Mouse (Mus musculus) midbrain, embryonic 15.5 days (tissue): Measurements from ENCODE around the gene Nupr1l. TPM values are rescaled to one million over a fixed set of nuclear protein-coding genes. Genes with fewer than 3 reads are reported as not detected.

ENCODE experiments used
- ATAC-seq: fragments of 200-750 bp; cut with Nextera tagmentation; replicated peaks from 2 replicates; pipeline ENCODE4 v1.8.0; 2017; ENCODE audit warnings: moderate TSS enrichment
- H3K27ac ChIP-seq: fragments of 300-500 bp; sonication (generic); 2 replicates; pipeline ENCODE4 v1.5.1; 2015; ENCODE audit warnings: mild to moderate bottlenecking, inconsistent platforms
- H3K27me3 ChIP-seq: fragments of 300-500 bp; sonication (generic); replicated peaks from 2 replicates; pipeline ENCODE4 v1.6.1; 2015; ENCODE audit warnings: inconsistent platforms
- H3K36me3 ChIP-seq: fragments of 300-500 bp; sonication (generic); replicated peaks from 2 replicates; pipeline ENCODE4 v1.6.1; 2015; ENCODE audit warnings: inconsistent platforms
- H3K4me1 ChIP-seq: fragments of 300-500 bp; sonication (generic); 2 replicates; pipeline ENCODE4 v1.6.1; 2015; ENCODE audit warnings: inconsistent platforms
- H3K4me2 ChIP-seq: fragments of 300-500 bp; sonication (generic); 2 replicates; pipeline ENCODE4 v1.6.1; 2015; ENCODE audit warnings: inconsistent platforms, mild to moderate bottlenecking, moderate library complexity
- H3K4me3 ChIP-seq: fragments of 300-500 bp; sonication (generic); 2 replicates; pipeline ENCODE4 v1.5.1; 2015; ENCODE audit warnings: mild to moderate bottlenecking, inconsistent platforms
- H3K9ac ChIP-seq: fragments of 300-500 bp; sonication (generic); 2 replicates; pipeline ENCODE4 v1.6.1; 2015; ENCODE audit warnings: mild to moderate bottlenecking, inconsistent platforms
- H3K9me3 ChIP-seq: fragments of 300-500 bp; sonication (generic); 2 replicates; pipeline ENCODE4 v1.6.1; 2016; ENCODE audit warnings: inconsistent platforms
- WGBS: fragments of 180-500 bp; shearing (Covaris S2); methylation state at CpG from one replicate; pipeline ENCODE4 v1.1.7; 2015; ENCODE audit warnings: mixed read lengths; 5-methylcytosine and 5-hydroxymethylcytosine counted together
- polyA plus RNA-seq: library from polyadenylated mRNA; unstranded; fragments of >200 nt; fragmentation: Nextera tagmentation; extraction: Ambion mirVana; gene quantifications from 2 replicates; pipeline ENCODE4 v1.2.1, GENCODE M21; 2015

Nupr1l gene
- 3.9 and 5.9 TPM in 2 replicates for polyA plus RNA-seq

- H3K4me2 ChIP-seq = peak within 1 kb of the TSS; percentile 72
- peak within 1 kb of the TSS; percentile 97 for H3K27ac ChIP-seq
- no peaks in the 10 kb centered on the region for H3K27me3 ChIP-seq
- H3K4me1 ChIP-seq = peaks cover 13% of the 10 kb centered on the region
- H3K4me3 ChIP-seq = peak within 1 kb of the TSS; percentile 67
- under 1% methylated on average over 63 of the region's 63 CpGs for WGBS
- H3K9ac ChIP-seq = peak within 1 kb of the TSS; percentile 82
- peak; percentile 97 for ATAC-seq
- H3K9me3 ChIP-seq = no peaks in the 10 kb centered on the region
- H3K36me3 ChIP-seq = no peaks in the 10 kb centered on the region
These were observed at the start of gene Nupr1l for GRCm38 (mm10) chr5:129908242-129908965. Gene Nupr1l, plus strand, starts transcription at chr5:129908540.

GRCm38 (mm10) chr5:129862325-129862724 lies 46.0 kb upstream of the Nupr1l start:
- WGBS = 97% methylated on average over 6 of the region's 6 CpGs
- no peak overlapping the region for H3K4me2 ChIP-seq
- H3K27ac ChIP-seq = no peak overlapping the region
- H3K9ac ChIP-seq = no peak overlapping the region
- H3K9me3 ChIP-seq = no peaks in the 10 kb centered on the region
- no peaks in the 10 kb centered on the region for H3K4me1 ChIP-seq
- H3K27me3 ChIP-seq = no peaks in the 10 kb centered on the region
- H3K36me3 ChIP-seq = peaks cover 14% of the 10 kb centered on the region
- no peak for ATAC-seq
- H3K4me3 ChIP-seq = no peak overlapping the region

DNA sequence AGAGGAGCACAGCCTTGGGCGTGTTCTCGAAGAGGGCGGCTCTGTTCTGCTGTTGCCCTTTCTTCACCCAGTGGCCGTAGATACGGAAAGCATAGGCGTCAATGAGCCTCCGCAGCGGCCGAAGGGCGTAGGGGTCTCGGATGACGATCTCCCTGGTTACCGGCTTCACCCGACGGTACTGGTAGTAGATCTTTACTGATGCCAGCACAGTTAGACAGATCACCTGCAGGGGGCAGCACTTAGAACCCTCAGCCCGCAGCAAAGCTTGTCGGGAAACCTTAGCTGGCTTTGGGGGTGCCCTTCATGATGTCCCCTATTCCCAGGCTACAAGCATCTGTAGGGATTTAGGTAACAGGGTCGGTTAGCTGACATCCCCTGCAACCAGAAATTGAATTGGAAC lies 43.9 kb upstream of the Nupr1l start:
- H3K36me3 ChIP-seq = peaks cover 10% of the 10 kb centered on the region; the same call in 1 of the 2 replicates
- no peak overlapping the region for H3K27ac ChIP-seq
- no peak for ATAC-seq
- no peaks in the 10 kb centered on the region for H3K4me1 ChIP-seq
- H3K27me3 ChIP-seq = no peaks in the 10 kb centered on the region
- H3K9me3 ChIP-seq = no peaks in the 10 kb centered on the region
- H3K4me2 ChIP-seq = no peak overlapping the region
- no peak overlapping the region for H3K4me3 ChIP-seq
- WGBS = 14% methylated on average over 18 of the region's 18 CpGs
- H3K9ac ChIP-seq = no peak overlapping the region

GRCm38 (mm10) chr5:129865841-129866240 lies 42.5 kb upstream of the Nupr1l start:
- no peak overlapping the region for H3K4me2 ChIP-seq
- 85% methylated on average over 12 of the region's 12 CpGs for WGBS
- no peak overlapping the region for H3K27ac ChIP-seq
- no peaks in the 10 kb centered on the region for H3K4me1 ChIP-seq
- ATAC-seq = no peak
- H3K9ac ChIP-seq = no peak overlapping the region
- no peak overlapping the region for H3K4me3 ChIP-seq
- peaks cover 7% of the 10 kb centered on the region; the same call in 1 of the 2 replicates for H3K36me3 ChIP-seq
- no peaks in the 10 kb centered on the region for H3K9me3 ChIP-seq
- H3K27me3 ChIP-seq = no peaks in the 10 kb centered on the region

DNA sequence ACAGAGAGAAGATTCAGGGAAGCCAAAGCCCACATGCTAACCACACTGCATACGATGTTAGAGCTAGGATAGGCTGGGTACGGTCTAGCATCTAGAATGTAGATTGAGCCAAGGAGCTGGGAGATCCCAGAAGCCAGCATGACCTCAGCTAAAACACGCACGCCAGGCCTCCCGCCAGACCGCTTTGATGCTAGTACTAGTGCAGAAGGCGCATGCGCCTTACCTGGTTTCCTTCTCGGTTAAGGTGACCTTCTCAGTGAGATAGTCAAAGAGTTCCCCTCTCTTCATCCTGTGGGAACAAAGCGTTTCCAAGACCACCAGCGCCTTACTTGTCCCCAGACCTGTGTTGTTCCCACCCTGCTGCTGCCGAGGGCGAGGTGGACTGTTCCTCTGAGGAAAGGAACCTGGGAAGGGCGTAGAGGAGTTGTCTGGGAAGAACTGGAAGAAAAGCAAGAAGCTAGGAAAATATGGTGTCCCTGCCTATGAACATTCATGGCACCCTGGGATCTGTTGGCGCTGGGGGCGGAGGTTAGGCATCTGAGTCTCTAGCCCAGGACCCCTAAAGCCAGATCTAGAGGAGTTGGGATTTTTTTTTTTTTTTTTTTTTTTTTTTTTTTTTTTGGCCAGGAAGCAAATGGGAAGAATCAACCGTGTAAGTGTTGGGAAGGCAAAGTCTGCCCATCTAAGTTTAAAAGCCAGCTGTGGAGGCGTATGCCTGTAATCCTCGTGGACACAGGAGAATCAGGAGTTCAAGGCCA lies 38.9 kb upstream of the Nupr1l start:
- no peak for ATAC-seq
- no peak overlapping the region for H3K9ac ChIP-seq
- H3K27me3 ChIP-seq = no peaks in the 10 kb centered on the region
- H3K4me2 ChIP-seq = no peak overlapping the region
- H3K36me3 ChIP-seq = no peaks in the 10 kb centered on the region
- H3K4me1 ChIP-seq = no peaks in the 10 kb centered on the region
- H3K27ac ChIP-seq = no peak overlapping the region
- 88% methylated on average over 19 of the region's 19 CpGs for WGBS
- H3K9me3 ChIP-seq = no peaks in the 10 kb centered on the region
- H3K4me3 ChIP-seq = no peak overlapping the region

- 89% methylated on average over 2 of the region's 2 CpGs for WGBS
- H3K9ac ChIP-seq = no peak overlapping the region
- H3K27ac ChIP-seq = no peak overlapping the region
- no peak overlapping the region for H3K4me2 ChIP-seq
- no peak overlapping the region for H3K4me3 ChIP-seq
- H3K4me1 ChIP-seq = no peaks in the 10 kb centered on the region
- H3K9me3 ChIP-seq = no peaks in the 10 kb centered on the region
- ATAC-seq = no peak
- no peaks in the 10 kb centered on the region for H3K36me3 ChIP-seq
- no peaks in the 10 kb centered on the region for H3K27me3 ChIP-seq
These were observed 37.1 kb upstream of the Nupr1l start for GRCm38 (mm10) chr5:129871238-129871637.

DNA sequence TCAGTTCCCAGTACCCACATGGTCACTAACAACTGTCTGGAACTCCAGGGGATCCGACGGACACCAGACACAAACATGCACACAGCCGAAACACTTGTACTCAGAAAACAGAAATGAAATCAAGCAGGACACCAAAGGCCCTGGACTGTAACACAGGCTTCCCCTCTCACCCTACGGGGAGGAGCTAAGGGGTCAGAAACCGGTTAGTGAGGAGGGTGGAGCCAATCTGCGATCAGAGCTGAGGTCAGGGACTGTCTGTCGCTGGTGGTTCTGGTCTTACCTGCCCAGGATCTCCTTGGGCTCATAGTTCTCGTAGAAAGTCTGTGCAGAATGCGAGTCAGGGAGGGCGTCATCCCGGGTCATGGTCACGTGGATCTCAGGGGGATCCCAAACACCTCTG lies 34.4 kb upstream of the Nupr1l start:
- no peak overlapping the region for H3K4me3 ChIP-seq
- WGBS = 90% methylated on average over 12 of the region's 12 CpGs
- no peaks in the 10 kb centered on the region for H3K36me3 ChIP-seq
- no peaks in the 10 kb centered on the region for H3K9me3 ChIP-seq
- H3K27ac ChIP-seq = no peak overlapping the region
- H3K27me3 ChIP-seq = no peaks in the 10 kb centered on the region
- no peak overlapping the region for H3K9ac ChIP-seq
- no peak overlapping the region for H3K4me2 ChIP-seq
- no peak for ATAC-seq
- no peaks in the 10 kb centered on the region for H3K4me1 ChIP-seq

DNA sequence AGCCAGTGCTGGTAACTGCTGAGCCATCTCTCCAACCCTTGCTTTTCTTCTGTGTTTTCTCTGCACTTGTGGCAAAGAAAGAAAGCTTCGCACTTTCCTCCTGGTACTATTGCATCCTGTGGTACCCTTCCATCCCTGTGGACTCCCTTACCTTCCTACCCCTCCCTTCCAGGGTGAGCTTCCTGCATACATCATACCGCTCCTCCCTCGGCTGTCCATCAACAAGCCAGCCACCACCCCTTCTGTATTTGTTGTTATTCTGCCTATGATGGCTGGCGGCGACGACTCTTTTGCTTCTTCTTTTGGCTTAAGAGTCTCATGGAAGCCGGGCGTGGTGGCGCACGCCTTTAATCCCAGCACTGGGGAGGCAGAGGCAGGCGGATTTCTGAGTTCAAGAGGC lies 33.2 kb upstream of the Nupr1l start:
- 80% methylated on average over 11 of the region's 11 CpGs for WGBS
- Histone ChIP-seq H3K4me2 (no peak overlapping the region), H3K27ac (no peak overlapping the region), H3K36me3 (peaks cover 2% of the 10 kb centered on the region; the same call in 1 of the 2 replicates), H3K9ac (no peak overlapping the region), H3K27me3 (no peaks in the 10 kb centered on the region), H3K4me3 (no peak overlapping the region), H3K4me1 (no peaks in the 10 kb centered on the region), H3K9me3 (no peaks in the 10 kb centered on the region)
- ATAC-seq = no peak

DNA sequence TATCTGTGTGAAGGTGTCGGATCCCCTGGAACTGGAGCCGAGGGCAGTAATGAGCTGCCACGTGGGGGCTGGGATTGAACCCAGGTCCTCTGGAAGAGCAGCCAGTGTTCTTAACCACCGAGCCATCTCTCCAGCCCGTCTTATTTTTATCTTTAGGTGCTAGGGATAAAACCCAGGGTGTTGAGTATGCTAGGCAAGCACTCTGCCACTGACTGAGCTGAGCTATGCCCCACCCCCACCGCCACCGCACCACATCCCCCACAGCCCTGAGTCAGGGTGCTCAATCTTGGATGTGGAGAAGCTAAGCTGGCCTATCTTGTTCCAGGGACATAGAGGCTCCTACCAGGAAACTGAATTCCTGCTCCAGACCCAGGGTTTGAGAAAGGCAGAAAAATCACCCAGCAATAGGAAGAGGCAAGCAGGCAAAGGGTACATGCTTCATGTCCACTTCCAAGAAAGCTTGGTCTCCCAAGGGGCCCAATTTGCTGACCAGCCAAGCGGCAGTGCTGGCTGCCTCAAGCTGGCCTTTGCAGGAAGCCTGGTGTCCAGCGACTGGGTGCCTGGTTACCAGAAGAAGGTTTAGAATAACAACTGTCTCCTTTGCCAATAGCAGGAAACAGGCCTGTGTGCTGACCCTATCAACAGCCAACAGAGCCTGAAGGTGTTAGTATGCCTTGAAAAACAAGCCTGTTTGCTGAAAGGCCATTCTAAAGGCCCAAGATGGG lies 30.4 kb upstream of the Nupr1l start:
- H3K27ac ChIP-seq = no peak overlapping the region
- peaks cover 19% of the 10 kb centered on the region; the same call in 1 of the 2 replicates for H3K36me3 ChIP-seq
- no peak overlapping the region for H3K4me2 ChIP-seq
- no peak overlapping the region for H3K4me3 ChIP-seq
- no peak overlapping the region for H3K9ac ChIP-seq
- no peaks in the 10 kb centered on the region for H3K27me3 ChIP-seq
- H3K9me3 ChIP-seq = no peaks in the 10 kb centered on the region
- no peaks in the 10 kb centered on the region for H3K4me1 ChIP-seq
- no peak for ATAC-seq
- 78% methylated on average over 9 of the region's 9 CpGs for WGBS

GRCm38 (mm10) chr5:129878946-129879345 lies 29.4 kb upstream of the Nupr1l start:
- Histone ChIP-seq H3K27me3 (no peaks in the 10 kb centered on the region), H3K36me3 (peaks cover 23% of the 10 kb centered on the region; the same call in 1 of the 2 replicates), H3K4me1 (peaks cover 4% of the 10 kb centered on the region; the same call in 1 of the 2 replicates), H3K9ac (no peak overlapping the region), H3K27ac (no peak overlapping the region), H3K9me3 (no peaks in the 10 kb centered on the region), H3K4me3 (no peak overlapping the region), H3K4me2 (no peak overlapping the region)
- no peak for ATAC-seq
- WGBS = 60% methylated on average over 2 of the region's 2 CpGs

DNA sequence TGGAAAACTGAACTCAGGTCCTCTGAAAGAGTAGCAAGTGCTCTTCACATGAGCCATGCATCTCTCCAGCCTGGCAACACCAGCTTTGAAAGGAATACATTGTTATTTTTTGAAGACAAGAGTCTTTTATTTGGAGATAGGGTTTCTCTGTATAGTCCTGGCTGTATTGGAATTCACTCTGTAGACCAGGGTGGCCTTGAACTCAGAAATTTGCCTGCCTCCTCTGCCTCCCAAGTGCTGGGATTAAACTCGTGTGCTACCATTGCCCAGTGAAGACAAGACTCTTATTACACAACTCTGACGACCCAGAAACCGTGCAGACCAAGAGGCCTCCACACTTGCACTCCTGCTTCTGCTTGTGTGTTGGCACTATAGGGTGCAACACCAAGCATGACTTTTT lies 28.5 kb upstream of the Nupr1l start:
- 70% methylated on average over 3 of the region's 3 CpGs for WGBS
- H3K9me3 ChIP-seq = no peaks in the 10 kb centered on the region
- H3K4me3 ChIP-seq = no peak overlapping the region
- peaks cover 23% of the 10 kb centered on the region; the same call in 1 of the 2 replicates for H3K36me3 ChIP-seq
- ATAC-seq = no peak
- H3K27ac ChIP-seq = no peak overlapping the region
- no peak overlapping the region for H3K9ac ChIP-seq
- H3K4me1 ChIP-seq = peaks cover 10% of the 10 kb centered on the region
- no peaks in the 10 kb centered on the region for H3K27me3 ChIP-seq
- no peak overlapping the region for H3K4me2 ChIP-seq

DNA sequence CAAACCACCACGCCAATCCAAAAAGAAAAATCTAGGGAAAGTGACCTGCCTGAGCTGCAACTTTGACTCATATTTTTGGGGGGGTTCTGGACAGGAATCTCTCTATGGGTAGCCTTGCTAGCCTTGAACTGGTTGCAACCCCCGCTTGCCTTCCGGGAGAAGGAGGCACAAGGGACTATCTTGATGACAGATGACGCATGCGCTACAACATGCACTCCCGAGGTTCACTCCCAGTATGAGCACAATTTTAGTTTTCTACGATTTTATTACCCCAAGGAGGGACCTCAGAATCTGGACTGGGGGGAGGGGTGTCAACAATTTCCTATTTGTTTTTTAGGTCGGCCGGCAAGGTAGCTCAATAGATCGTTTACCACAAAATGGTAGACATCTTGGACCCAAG lies 22.1 kb upstream of the Nupr1l start:
- Histone ChIP-seq H3K9ac (peak overlapping the region; percentile 94), H3K9me3 (no peaks in the 10 kb centered on the region), H3K27ac (peak overlapping the region; percentile 93; the same call in 1 of the 2 replicates), H3K4me1 (peaks cover 29% of the 10 kb centered on the region), H3K4me2 (peak overlapping the region; percentile 56), H3K27me3 (no peaks in the 10 kb centered on the region), H3K4me3 (peak overlapping the region; percentile 95), H3K36me3 (peaks cover 10% of the 10 kb centered on the region; the same call in 1 of the 2 replicates)
- 52% methylated on average over 10 of the region's 10 CpGs for WGBS
- ATAC-seq = no peak
